Mouse (Mus musculus): ENCODE measurements around the gene Ern1.

GRCm38 (mm10) chr11:106460671-106461070 lies 27.0 kb downstream of the Ern1 start:
- TF ChIP-seq POLR2A (IDR thresholded peaks at IDR 0.05; ENCODE audit: extremely low read depth, insufficient read depth, low read length) (no peak), CTCF (IDR thresholded peaks at IDR 0.05; ENCODE audit: low read depth, low read length) (no peak)

Measured in liver, adult 2 months (tissue).